Comparison of ENCODE assay signal across 8 mouse cellular contexts in genomic region chrX:20425140-20425838, GRCm38 (mm10). TPM values are rescaled to one million over a fixed set of nuclear protein-coding genes. Genes with fewer than 3 reads are reported as not detected.
A peak's percentile ranks its signal among the peaks of the same experiment; 100 is the strongest.
DNase-seq lines count a peak whose midpoint lies in the region; ATAC-seq lines count a peak whose summit lies in the region.

TSS of gene Jade3 (plus strand) at chrX:20425688.

- WGBS in hindbrain, embryonic 14.5 days = 14% methylated on average over 30 of the region's 67 CpGs

- H3K27ac ChIP-seq in hindbrain, embryonic 14.5 days = peak within 1 kb of the TSS; percentile 89

- peak within 1 kb of the TSS; percentile 56 for H3K4me2 ChIP-seq in hindbrain, embryonic 14.5 days (replicated peaks)

- peak within 1 kb of the TSS; percentile 53 for H3K4me3 ChIP-seq in hindbrain, embryonic 14.5 days (replicated peaks; ENCODE audit: low read length)

- peaks cover 5% of the 10 kb centered on the region; the same call in 1 of the 2 replicates for H3K4me1 ChIP-seq in hindbrain, embryonic 14.5 days (replicated peaks; ENCODE audit: control insufficient read depth, insufficient read depth, low read length)

- peak within 1 kb of the TSS; percentile 62 for H3K9ac ChIP-seq in hindbrain, embryonic 14.5 days

- peak; percentile 80 for DNase-seq in T-cell, adult 2 months (ENCODE audit: low spot score)
- peak; percentile 60 to 67 for DNase-seq in cerebellum, postnatal 14 days
- DNase-seq in frontal cortex, postnatal 25 days (ENCODE audit: low spot score in 2 of 2) = peak; percentile 14 to 23
- DNase-seq in hindbrain, embryonic 14.5 days (ENCODE audit: low spot score) = peak; percentile 66
- DNase-seq in left cerebral cortex, adult 18-20 months (ENCODE audit: low spot score in 2 of 2) = peak; percentile 52
- DNase-seq in lung, postnatal 4 days = peak; percentile 87 to 94
- DNase-seq in retina, postnatal 7 days (ENCODE audit: low read depth, low spot score) = peak; percentile 73
- peak; percentile 47 to 73 for DNase-seq in urinary bladder, adult 18-20 months (ENCODE audit: low spot score in 2 of 2)

- H3K9me3 ChIP-seq in hindbrain, embryonic 14.5 days (ENCODE audit: control insufficient read depth, low read length) = no peaks in the 10 kb centered on the region

- no peaks in the 10 kb centered on the region for H3K27me3 ChIP-seq in hindbrain, embryonic 14.5 days (ENCODE audit: control insufficient read depth, insufficient read depth, low read length)

- 0 out of 2 replicates have a peak, but pooled peaks cover 1% of the 10 kb centered on the region for H3K36me3 ChIP-seq in hindbrain, embryonic 14.5 days (replicated peaks; ENCODE audit: control insufficient read depth, insufficient read depth)

- peak; percentile 97 for ATAC-seq in hindbrain, embryonic 14.5 days (ENCODE audit: low FRiP score)

RNA-seq across cellular contexts. Expression of gene Jade3, which starts in this region (rescaled TPM):
- polyA plus RNA-seq in hindbrain, embryonic 14.5 days (2014; fragmentation: Nextera tagmentation; extraction: Ambion mirVana) = 4.8 and 5.7 TPM in 2 replicates
- total RNA-seq in left cerebral cortex, adult 18-20 months (2021) = 1 to 10 TPM; 7.2 to 9.1 TPM

Comparison
In these comparisons a context has a peak if more than half of its experiments do, and no peak if none do; other contexts are left out.
1. Peak in every context shown above with its lines: DNase-seq, ATAC-seq, H3K4me3 ChIP-seq and H3K27ac ChIP-seq.
2. DNase-seq: peak in every context shown above with its lines; median percentile 90 in lung, postnatal 4 days; 80 in T-cell, adult 2 months; 73 in retina, postnatal 7 days; 66 in hindbrain, embryonic 14.5 days; 64 in cerebellum, postnatal 14 days; 60 in urinary bladder, adult 18-20 months; 52 in left cerebral cortex, adult 18-20 months; 18 in frontal cortex, postnatal 25 days.